Mouse (Mus musculus) E14TG2a.4 (cell line): ENCODE measurements around the gene Mark4.

Experiments
- CTCF ChIP-seq: conservative IDR thresholded peaks from 2 replicates; pipeline ENCODE4 v1.5.1; 2014; ENCODE audit warnings: low read length
- NANOG ChIP-seq: IDR thresholded peaks from 2 replicates; pipeline ENCODE4 v1.6.1; 2014; ENCODE audit warnings: borderline replicate concordance, low read length, mixed read lengths
- POU5F1 ChIP-seq: IDR thresholded peaks from 2 replicates; pipeline ENCODE4 v1.6.1; 2014; ENCODE audit warnings: low read length, borderline replicate concordance

DNA sequence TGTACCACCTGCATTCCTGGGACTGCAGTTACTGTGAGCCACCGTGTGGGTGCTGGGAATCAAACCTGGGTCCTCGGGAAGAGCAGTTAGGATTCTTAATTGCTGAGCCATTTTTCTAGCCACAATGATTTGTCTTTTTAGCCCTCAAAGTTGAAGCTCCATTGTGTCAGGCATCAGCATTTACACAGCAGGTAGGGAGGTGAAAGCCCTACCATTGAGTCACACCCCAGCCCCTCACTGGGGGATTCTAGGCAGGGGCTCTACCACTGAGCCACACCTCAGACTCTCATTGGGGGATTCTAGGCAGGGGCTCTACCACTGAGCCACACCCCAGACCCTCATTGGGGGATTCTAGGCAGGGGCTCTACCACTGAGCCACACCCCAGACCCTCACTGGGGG, 22.3 kb downstream of the Mark4 start:
- TF ChIP-seq CTCF (no peak), NANOG (no peak), POU5F1 (no peak)
